Mouse (Mus musculus) megakaryocyte, adult 5-6 weeks (primary cell): ENCODE measurements at regions not wholly inside any gene's neighbourhood (a gene's known extent, or its start where the extent isn't known, plus 50 kb on each side); places are given as distances from the start of the nearest gene placed in this dataset.

Source experiments
- ATAC-seq: 2 replicates; pipeline ENCODE4 v1.8.0; 2016; ENCODE audit warnings: mild to moderate bottlenecking, inconsistent platforms; ENCODE audit not compliant: poor library complexity, severe bottlenecking

GRCm38 (mm10) chr13:59966535-59967255 is 143.7 kb upstream of the Tut7 start:
- no peak for ATAC-seq

GRCm38 (mm10) chr13:59964981-59965380 is 142.0 kb upstream of the Tut7 start:
- ATAC-seq = no peak

GRCm38 (mm10) chr13:59962676-59963664 is 140.0 kb upstream of the Tut7 start:
- no peak for ATAC-seq

- no peak for ATAC-seq
Observed at GRCm38 (mm10) chr13:59956441-59956840, 133.5 kb upstream of the Tut7 start.

GRCm38 (mm10) chr13:59952809-59953208 is 129.9 kb upstream of the Tut7 start:
- no peak for ATAC-seq

GRCm38 (mm10) chr13:59952116-59952515 is 129.2 kb upstream of the Tut7 start:
- ATAC-seq = no peak

GRCm38 (mm10) chr13:59950281-59950680 is 127.3 kb upstream of the Tut7 start:
- ATAC-seq = no peak

GRCm38 (mm10) chr13:59949471-59949870 is 126.5 kb upstream of the Tut7 start:
- no peak for ATAC-seq

- ATAC-seq = no peak
Observed at GRCm38 (mm10) chr13:59948496-59949138, 125.7 kb upstream of the Tut7 start.

GRCm38 (mm10) chr13:59947461-59947860 is 124.5 kb upstream of the Tut7 start:
- no peak for ATAC-seq

GRCm38 (mm10) chr13:59946509-59946908 is 123.6 kb upstream of the Tut7 start:
- no peak for ATAC-seq

- ATAC-seq = no peak
Observed at GRCm38 (mm10) chr13:59945631-59946030, 122.7 kb upstream of the Tut7 start.

- no peak for ATAC-seq
Observed at GRCm38 (mm10) chr13:59943602-59944140, 120.7 kb upstream of the Tut7 start.

GRCm38 (mm10) chr13:59943020-59943419 is 120.1 kb upstream of the Tut7 start:
- no peak for ATAC-seq

GRCm38 (mm10) chr13:59941519-59941918 is 118.6 kb upstream of the Tut7 start:
- ATAC-seq = no peak

- no peak for ATAC-seq
Observed at GRCm38 (mm10) chr13:59940414-59941205, 117.7 kb upstream of the Tut7 start.

- ATAC-seq = no peak
Observed at GRCm38 (mm10) chr13:59939886-59940285, 116.9 kb upstream of the Tut7 start.

GRCm38 (mm10) chr13:59937147-59937546 is 114.2 kb upstream of the Tut7 start:
- ATAC-seq = no peak

- ATAC-seq = no peak
Observed at GRCm38 (mm10) chr13:59934556-59934955, 111.6 kb upstream of the Tut7 start.

- no peak for ATAC-seq
Observed at GRCm38 (mm10) chr13:59934093-59934492, 111.1 kb upstream of the Tut7 start.
